Mouse (Mus musculus): ENCODE measurements around the gene Rnf111. TPM values are rescaled to one million over a fixed set of nuclear protein-coding genes. Genes with fewer than 3 reads are reported as not detected.

Rnf111 gene
- total and polyA plus RNA-seq, 3 experiments: 10.4 to 17.6 (median 11.8) TPM

DNA sequence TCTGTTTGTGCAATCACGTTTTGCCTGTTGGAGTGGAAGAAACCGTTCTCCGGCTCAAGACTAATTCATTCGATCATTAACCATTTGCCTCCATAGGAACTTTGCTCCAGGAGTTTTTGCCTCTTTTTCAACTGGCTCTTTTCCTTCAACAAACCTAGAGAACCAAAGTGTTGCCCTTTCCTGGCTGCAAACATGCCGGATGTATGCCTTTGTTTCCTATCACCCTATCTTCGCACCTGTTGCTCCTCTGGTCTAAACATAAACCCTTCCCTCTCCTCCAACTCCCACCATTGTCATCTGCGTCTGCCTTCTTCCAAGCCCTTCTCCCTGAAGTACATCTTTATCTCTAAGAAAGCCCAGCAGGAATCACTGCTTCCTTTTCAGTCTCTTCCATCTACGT, 3.3 kb upstream of the Rnf111 start:
- Histone ChIP-seq H3K27ac (ENCODE audit: insufficient read depth, low read depth) (no peak overlapping the region), H3K27me3 (replicated peaks) (no peaks in the 10 kb centered on the region), H3K4me1 (ENCODE audit: control insufficient read depth in 1 of 2, insufficient read depth in 2 of 2) (peaks cover 0 to 28% of the 10 kb centered on the region in 2 experiments; a peak in 2 of 4 replicates), H3K9ac (ENCODE audit: insufficient read depth, low read depth) (no peak overlapping the region), H3K36me3 (replicated peaks in 1 of 2; ENCODE audit: control insufficient read depth in 1 of 2, insufficient read depth in 1 of 2, low read length in 1 of 2) (no peaks in the 10 kb centered on the region), H3K9me3 (replicated peaks; ENCODE audit: low read length) (no peaks in the 10 kb centered on the region), H3K4me3 (replicated peaks in 1 of 3; ENCODE audit: low read depth in 2 of 3, low read length in 2 of 3, poor library complexity in 1 of 3) (no peak overlapping the region), H3K79me2 (replicated peaks; ENCODE audit: control insufficient read depth, extremely low read depth, insufficient read depth, poor library complexity, severe bottlenecking) (peaks cover 14% of the 10 kb centered on the region), H3K4me2 (ENCODE audit: insufficient read depth, low read depth, poor library complexity, severe bottlenecking) (no peak overlapping the region)
- TF ChIP-seq EP300 (IDR thresholded peaks at IDR 0.05; ENCODE audit: low read length) (no peak), JUND (conservative IDR thresholded peaks at IDR 0.05; ENCODE audit: low read depth, low read length) (no peak), MYC (IDR thresholded peaks at IDR 0.05; ENCODE audit: low read depth, low read length) (no peak), UBTF (IDR thresholded peaks at IDR 0.05; ENCODE audit: low read depth, low read length) (no peak), ZNF384 (IDR thresholded peaks at IDR 0.05; ENCODE audit: low read depth, low read length) (no peak), E2F4 (IDR thresholded peaks at IDR 0.05; ENCODE audit: insufficient replicate concordance, low read depth, low read length) (no peak), SIN3A (IDR thresholded peaks at IDR 0.05; ENCODE audit: low read length) (no peak), JUN (IDR thresholded peaks at IDR 0.05; ENCODE audit: insufficient read depth, low read depth, low read length) (no peak), IRF4 (IDR thresholded peaks at IDR 0.05; ENCODE audit: low read depth, low read length) (no peak), RCOR1 (conservative IDR thresholded peaks at IDR 0.05; ENCODE audit: low read depth, low read length) (no peak), SMC3 (IDR thresholded peaks at IDR 0.05; ENCODE audit: low read depth, low read length) (no peak), CHD2 (IDR thresholded peaks at IDR 0.05; ENCODE audit: low read length) (no peak)
- dilution Hi-C loops (cut with MboI; ENCODE audit: extremely low pct_ligation_motif_present, extremely low pct_unique_long_range_greater_than_20kb, low sequenced_read_pairs): no loop called here
- DNase-seq (ENCODE audit: extremely low read depth): no peak
- in situ Hi-C loops (cut with MboI; ENCODE audit: low pct_ligation_motif_present, low pct_unique_long_range_greater_than_20kb, low sequenced_read_pairs): loop anchor here (10.0 to 25.0 kb wide), 2 partner anchors 92 to 319 kb away; no protein-coding TSS in a partner anchor

- H3K4me2 ChIP-seq (ENCODE audit: insufficient read depth, low read depth, poor library complexity, severe bottlenecking): no peak overlapping the region
- H3K27me3 ChIP-seq (replicated peaks): no peaks in the 10 kb centered on the region
- in situ Hi-C loops (cut with MboI; ENCODE audit: low pct_ligation_motif_present, low pct_unique_long_range_greater_than_20kb, low sequenced_read_pairs) (loop anchor here (10.0 to 25.0 kb wide), 2 partner anchors 91 to 319 kb away; no protein-coding TSS in a partner anchor), dilution Hi-C loops (cut with MboI; ENCODE audit: extremely low pct_ligation_motif_present, extremely low pct_unique_long_range_greater_than_20kb, low sequenced_read_pairs) (no loop called here)
- H3K79me2 ChIP-seq (replicated peaks; ENCODE audit: control insufficient read depth, extremely low read depth, insufficient read depth, poor library complexity, severe bottlenecking): peaks cover 20% of the 10 kb centered on the region
- H3K9me3 ChIP-seq (replicated peaks; ENCODE audit: low read length): no peaks in the 10 kb centered on the region
- H3K4me3 ChIP-seq (replicated peaks in 1 of 3; ENCODE audit: low read depth in 2 of 3, low read length in 2 of 3, poor library complexity in 1 of 3): no peak overlapping the region
- TF ChIP-seq USF1 (IDR thresholded peaks at IDR 0.05; ENCODE audit: low read depth, low read length): no peak
- peaks cover 0 to 34% of the 10 kb centered on the region in 2 experiments; a peak in 2 of 4 replicates for H3K4me1 ChIP-seq (ENCODE audit: control insufficient read depth in 1 of 2, insufficient read depth in 2 of 2)
- no peaks in the 10 kb centered on the region for H3K36me3 ChIP-seq (replicated peaks in 1 of 2; ENCODE audit: control insufficient read depth in 1 of 2, insufficient read depth in 1 of 2, low read length in 1 of 2)
- H3K27ac ChIP-seq (ENCODE audit: insufficient read depth, low read depth): no peak overlapping the region
- DNase-seq (ENCODE audit: extremely low read depth): peak; percentile 30
- no peak overlapping the region for H3K9ac ChIP-seq (ENCODE audit: insufficient read depth, low read depth)
Observed at GRCm38 (mm10) chr9:70506186-70506585, 2.7 kb upstream of the Rnf111 start.
